In the genomic region with DNA sequence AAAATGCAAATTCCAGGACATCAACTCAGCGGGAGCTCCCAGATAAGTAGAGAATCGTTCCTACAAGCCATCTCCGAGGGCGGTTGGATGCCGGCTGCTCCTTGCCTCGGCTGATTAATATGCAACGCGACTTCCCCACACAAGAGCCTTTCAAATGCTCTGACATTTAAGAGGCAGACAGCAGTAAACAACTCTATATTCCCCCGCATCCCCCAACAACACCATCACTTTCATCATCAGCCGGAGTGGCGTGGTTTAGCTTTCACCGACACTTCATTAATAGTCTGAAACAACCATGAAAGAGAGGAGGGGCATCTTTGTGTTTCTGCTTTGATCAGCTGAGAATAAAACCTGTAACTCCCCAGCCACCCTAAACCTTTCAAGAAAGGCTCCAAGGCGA, we compare ENCODE assay signal across 11 mouse cellular contexts. TPM values are rescaled to one million over a fixed set of nuclear protein-coding genes. Genes with fewer than 3 reads are reported as not detected.
DNase-seq lines count a peak whose midpoint lies in the region; ATAC-seq and TF ChIP-seq lines count a peak whose summit lies in the region.
"Had no signal": no experiment of that assay in that cellular context is flagged by ENCODE, and none has a peak within 500 bp of the region (broad histone marks: within the 10 kb centered on the region; RNA-seq: fewer than 3 reads in every experiment).

No protein-coding gene starts in this region.

- H3K4me1 ChIP-seq in heart, embryonic 10.5 days, result no peaks in the 10 kb centered on the region
- H3K4me1 ChIP-seq in ES-E14 (ENCODE audit: control insufficient read depth in 2 of 2, insufficient read depth in 2 of 2, low read length in 2 of 2, poor library complexity in 1 of 2), result no peaks in the 10 kb centered on the region; a peak in 1 of 4 replicates
- H3K4me1 ChIP-seq in midbrain, embryonic 12.5 days, result peaks cover 9% of the 10 kb centered on the region

- H3K27me3 ChIP-seq in heart, embryonic 10.5 days (ENCODE audit: insufficient read depth, poor library complexity, severe bottlenecking), result no peaks in the 10 kb centered on the region
- H3K27me3 ChIP-seq in midbrain, embryonic 12.5 days, result no peaks in the 10 kb centered on the region

- no peaks in the 10 kb centered on the region for H3K36me3 ChIP-seq in heart, embryonic 10.5 days
- no peaks in the 10 kb centered on the region for H3K36me3 ChIP-seq in ES-E14 (ENCODE audit: control insufficient read depth, insufficient read depth, low read length, poor library complexity, severe bottlenecking)
- H3K36me3 ChIP-seq in midbrain, embryonic 12.5 days, result no peaks in the 10 kb centered on the region

- 18% methylated on average over 13 of the region's 13 CpGs for WGBS in heart, embryonic 10.5 days
- 10% methylated on average over 13 of the region's 13 CpGs for WGBS in midbrain, embryonic 12.5 days

- no peak overlapping the region for H3K27ac ChIP-seq in heart, embryonic 10.5 days
- H3K27ac ChIP-seq in ES-E14 (ENCODE audit: insufficient read depth, low read depth, low read length, poor library complexity, severe bottlenecking), result no peak overlapping the region
- no peak overlapping the region for H3K27ac ChIP-seq in midbrain, embryonic 12.5 days (replicated peaks)

- no peak overlapping the region for H3K9ac ChIP-seq in ES-E14 (ENCODE audit: insufficient read depth, low read depth, low read length, poor library complexity, severe bottlenecking)
- H3K9ac ChIP-seq in midbrain, embryonic 12.5 days (replicated peaks), result no peak overlapping the region

- DNase-seq in heart, embryonic 10.5 days (ENCODE audit: low spot score), result no peak
- DNase-seq in heart, postnatal 4 days, result no peak
- peak; percentile 17 for DNase-seq in ES-E14 (ENCODE audit: low read depth, low spot score)
- peak; percentile 17 to 18 for DNase-seq in frontal cortex, postnatal 14 days (ENCODE audit: low spot score in 2 of 2)
- no peak for DNase-seq in cerebellum, adult 11 months
- no peak for DNase-seq in cerebellum, adult 9-10 months
- DNase-seq in ovary, postnatal 14 days (ENCODE audit: low spot score), result no peak
- DNase-seq: adrenal gland, adult 8-10 months; B cell, adult 2 months; thymus, postnatal 4 days had no signal

- H3K4me2 ChIP-seq in midbrain, embryonic 12.5 days (replicated peaks), result peak overlapping the region; percentile 37

- ATAC-seq in midbrain, embryonic 12.5 days (ENCODE audit: low FRiP score, low read depth), result peak; percentile 49; the same call in 1 of the 2 replicates

- in situ Hi-C loops in ES-E14 (cut with MboI; ENCODE audit: low sequenced_read_pairs in 2 of 2, unreplicated experiment in 2 of 2), result no loop called here

- peak overlapping the region; percentile 19; the same call in 1 of the 2 replicates for H3K4me3 ChIP-seq in heart, embryonic 10.5 days
- H3K4me3 ChIP-seq in ES-E14 (ENCODE audit: insufficient read depth in 1 of 2, low read depth in 1 of 2, low read length in 2 of 2, poor library complexity in 1 of 2, severe bottlenecking in 1 of 2), result no peak overlapping the region
- H3K4me3 ChIP-seq in midbrain, embryonic 12.5 days, result 0 out of 2 replicates have a peak overlapping the region, but pooled peaks have one; percentile 5

- no peaks in the 10 kb centered on the region for H3K9me3 ChIP-seq in heart, embryonic 10.5 days
- no peaks in the 10 kb centered on the region for H3K9me3 ChIP-seq in ES-E14 (ENCODE audit: control insufficient read depth, insufficient read depth, low read depth, low read length)
- no peaks in the 10 kb centered on the region for H3K9me3 ChIP-seq in midbrain, embryonic 12.5 days

TF ChIP-seq in ES-E14, 5 proteins besides CTCF, POLR2A, EP300 and RAD21:
- TF ChIP-seq CHD2 (IDR thresholded peaks at IDR 0.05; ENCODE audit: low read depth, low read length) (no peak), MAFK (IDR thresholded peaks at IDR 0.05; ENCODE audit: insufficient read depth, low read depth, low read length) (no peak), ZNF384 (IDR thresholded peaks at IDR 0.05; ENCODE audit: low read depth, low read length) (no peak), HCFC1 (IDR thresholded peaks at IDR 0.05; ENCODE audit: borderline replicate concordance, insufficient read depth, low read length) (no peak), ZC3H11A (IDR thresholded peaks at IDR 0.05; ENCODE audit: borderline replicate concordance, low read depth, low read length) (no peak)

RNA-seq across cellular contexts. Expression of gene Rxfp2, which starts 53.7 kb away (rescaled TPM):
- polyA plus RNA-seq in heart, embryonic 10.5 days (2016; fragmentation: Nextera tagmentation; extraction: Ambion mirVana), result 0.36 and 0.59 TPM in 2 replicates
- not detected for total RNA-seq in heart, postnatal 4 days (2021)
- 0.16 TPM in 1 of 2 replicates, not detected in the other for total RNA-seq in ES-E14 (2012; rRNA removed)
- 0.34 and 0.75 TPM in 2 replicates for polyA plus RNA-seq in midbrain, embryonic 12.5 days (2016; fragmentation: Nextera tagmentation; extraction: Ambion mirVana)
- total RNA-seq: adrenal gland, adult 8-10 months had no signal

Comparison
In these comparisons a context has a peak if more than half of its experiments do, and no peak if none do; other contexts are left out.
1. DNase-seq: peak in ES-E14 (single experiment) and frontal cortex, postnatal 14 days (2 of 2); none in heart, embryonic 10.5 days (single experiment), heart, postnatal 4 days (single experiment), cerebellum, adult 11 months (single experiment), cerebellum, adult 9-10 months (single experiment) and ovary, postnatal 14 days (single experiment).
2. H3K4me3 ChIP-seq: peak in heart, embryonic 10.5 days (single experiment) and midbrain, embryonic 12.5 days (single experiment); none in ES-E14 (0 of 2).